Mouse (Mus musculus) left cerebral cortex, postnatal 25 days (tissue): Measurements from ENCODE around the gene Creld1. TPM values are rescaled to one million over a fixed set of nuclear protein-coding genes. Genes with fewer than 3 reads are reported as not detected.

ENCODE experiments used
- microRNA-seq, 2 experiments: library from miRNA; unstranded; fragments of <30 nt; microRNA quantifications; one replicate each; pipeline ENCODE4 v1.2.0; 2022
- total RNA-seq, 2 experiments: library from RNA; stranded (reverse); gene quantifications; 2 replicates each; pipeline ENCODE4 v1.2.3; 2021

Creld1 gene
- total RNA-seq, 2 experiments from 2014 or later = 114 to 121 TPM

Small RNA genes within 50 kb of the gene (microRNA-seq; reads per million reads assigned to microRNA genes)
- 0 reads per million in 2 experiments for gene Gm23365

Other genes with a start within 250 kb of the Creld1 start
- gene Mtmr14, start 245.5 kb upstream of the Creld1 start, total RNA-seq = 10 to 100 TPM; 14.4 to 16.6 TPM
- 10 to 100 TPM; 65.3 to 72.2 TPM for gene Cpne9, start 201.0 kb upstream of the Creld1 start, total RNA-seq
- 10 to 100 TPM; 29.2 to 29.6 TPM for gene Brpf1, start 176.2 kb upstream of the Creld1 start, total RNA-seq
- gene Ogg1, start 156.3 kb upstream of the Creld1 start, total RNA-seq = 1 to 10 TPM; 6.0 to 6.1 TPM
- 100 to 1,000 TPM; 109 to 126 TPM for gene Camk1, start 139.3 kb upstream of the Creld1 start, total RNA-seq
- 10 to 100 TPM; 48.3 to 51.5 TPM for gene Tada3, start 105.4 kb upstream of the Creld1 start, total RNA-seq
- 100 to 1,000 TPM; 259 to 284 TPM for gene Arpc4, start 105.2 kb upstream of the Creld1 start, total RNA-seq
- gene Ttll3, start 94.0 kb upstream of the Creld1 start, total RNA-seq = 10 to 100 TPM; 11.5 to 13.1 TPM
- 10 to 100 TPM; 17.0 to 21.0 TPM for gene Rpusd3, start 64.0 kb upstream of the Creld1 start, total RNA-seq
- gene Cidec, start 47.5 kb upstream of the Creld1 start, total RNA-seq = not detected
- 10 to 100 TPM; 40.9 to 47.4 TPM for gene Jagn1, start 40.7 kb upstream of the Creld1 start, total RNA-seq
- under 1 TPM; 0.34 to 0.66 TPM for gene Il17re, start 24.8 kb upstream of the Creld1 start, total RNA-seq
- gene Il17rc, start 11.9 kb upstream of the Creld1 start, total RNA-seq = 1 to 10 TPM; 4.6 to 5.7 TPM
- gene Prrt3, start 18.6 kb downstream of the Creld1 start, total RNA-seq = 10 to 100 TPM; 56.2 to 57.0 TPM
- 10 to 100 TPM; 82.5 to 83.2 TPM for gene Emc3, start 48.4 kb downstream of the Creld1 start, total RNA-seq
- gene Fancd2, start 48.4 kb downstream of the Creld1 start, total RNA-seq = 1 to 10 TPM; 1.9 to 2.1 TPM
- under 1 TPM; 0.25 to 0.34 TPM for gene Fancd2os, start 117.4 kb downstream of the Creld1 start, total RNA-seq
- gene Brk1, start 121.5 kb downstream of the Creld1 start, total RNA-seq = 100 to 1,000 TPM; 249 to 254 TPM
- gene Vhl, start 140.7 kb downstream of the Creld1 start, total RNA-seq = 10 to 100 TPM; 50.4 to 51.4 TPM
- 10 to 100 TPM; 18.5 to 21.1 TPM for gene Irak2, start 155.2 kb downstream of the Creld1 start, total RNA-seq
- gene Tatdn2, start 213.8 kb downstream of the Creld1 start, total RNA-seq = 10 to 100 TPM; 67.1 to 71.7 TPM
- not detected for gene Ghrl, start 236.6 kb downstream of the Creld1 start, total RNA-seq